Mouse (Mus musculus): ENCODE data around the gene Myo7a. TPM values are rescaled to one million over a fixed set of nuclear protein-coding genes. Genes with fewer than 3 reads are reported as not detected.

Gene Myo7a
- polyA plus RNA-seq, 1 experiment from 2014 or later, result 11.8 TPM

- Histone ChIP-seq H3K4me1 (peaks cover 39% of the 10 kb centered on the region), H3K4me3 (no peak overlapping the region), H3K4me2 (no peak overlapping the region), H3K9ac (no peak overlapping the region), H3K9me3 (replicated peaks) (no peaks in the 10 kb centered on the region), H3K27me3 (no peaks in the 10 kb centered on the region), H3K27ac (no peak overlapping the region), H3K36me3 (ENCODE audit: poor library complexity, severe bottlenecking) (no peaks in the 10 kb centered on the region)
- ATAC-seq, result no peak
- WGBS, result 85% methylated on average over 5 of the region's 5 CpGs
Observed at GRCm38 (mm10) chr7:98153892-98154291, 34.6 kb upstream of the Myo7a start.

- Histone ChIP-seq H3K36me3 (ENCODE audit: poor library complexity, severe bottlenecking) (no peaks in the 10 kb centered on the region), H3K9ac (no peak overlapping the region), H3K27me3 (no peaks in the 10 kb centered on the region), H3K4me3 (no peak overlapping the region), H3K27ac (no peak overlapping the region), H3K4me2 (no peak overlapping the region), H3K9me3 (replicated peaks) (no peaks in the 10 kb centered on the region), H3K4me1 (peaks cover 40% of the 10 kb centered on the region)
- WGBS, result 47% methylated on average over 3 of the region's 3 CpGs
- ATAC-seq, result no peak
Observed at GRCm38 (mm10) chr7:98153345-98153744, 34.0 kb upstream of the Myo7a start.

GRCm38 (mm10) chr7:98152400-98152799, 33.1 kb upstream of the Myo7a start:
- Histone ChIP-seq H3K4me3 (no peak overlapping the region), H3K9ac (no peak overlapping the region), H3K27ac (no peak overlapping the region), H3K36me3 (ENCODE audit: poor library complexity, severe bottlenecking) (no peaks in the 10 kb centered on the region), H3K4me1 (peaks cover 41% of the 10 kb centered on the region), H3K27me3 (no peaks in the 10 kb centered on the region), H3K9me3 (replicated peaks) (no peaks in the 10 kb centered on the region), H3K4me2 (no peak overlapping the region)
- WGBS, result 68% methylated on average over 8 of the region's 8 CpGs
- no peak for ATAC-seq

- Histone ChIP-seq H3K27me3 (no peaks in the 10 kb centered on the region), H3K27ac (no peak overlapping the region), H3K4me3 (no peak overlapping the region), H3K9me3 (replicated peaks) (no peaks in the 10 kb centered on the region), H3K36me3 (ENCODE audit: poor library complexity, severe bottlenecking) (no peaks in the 10 kb centered on the region), H3K9ac (no peak overlapping the region), H3K4me2 (no peak overlapping the region), H3K4me1 (peaks cover 32% of the 10 kb centered on the region)
- 51% methylated on average over 5 of the region's 5 CpGs for WGBS
- no peak for ATAC-seq
Observed at GRCm38 (mm10) chr7:98150525-98150924, 31.2 kb upstream of the Myo7a start.

GRCm38 (mm10) chr7:98149802-98150201, 30.5 kb upstream of the Myo7a start:
- peaks cover 32% of the 10 kb centered on the region for H3K4me1 ChIP-seq

GRCm38 (mm10) chr7:98148721-98149407, 29.5 kb upstream of the Myo7a start:
- peaks cover 32% of the 10 kb centered on the region for H3K4me1 ChIP-seq
- no peak overlapping the region for H3K4me2 ChIP-seq
- peak; percentile 54 for ATAC-seq
- H3K4me3 ChIP-seq, result no peak overlapping the region
- 65% methylated on average over 10 of the region's 10 CpGs for WGBS
- no peaks in the 10 kb centered on the region; the same call in 1 of the 2 replicates for H3K36me3 ChIP-seq (ENCODE audit: poor library complexity, severe bottlenecking)
- H3K27ac ChIP-seq, result peak overlapping the region; percentile 51
- no peaks in the 10 kb centered on the region for H3K9me3 ChIP-seq (replicated peaks)
- no peaks in the 10 kb centered on the region for H3K27me3 ChIP-seq
- no peak overlapping the region for H3K9ac ChIP-seq

More at GRCm38 (mm10) chr7:98149802-98150201, 30.5 kb upstream of the Myo7a start:
- 13% methylated on average over 3 of the region's 3 CpGs for WGBS
- H3K9ac ChIP-seq, result no peak overlapping the region
- no peaks in the 10 kb centered on the region for H3K9me3 ChIP-seq (replicated peaks)
- H3K4me3 ChIP-seq, result no peak overlapping the region
- H3K27ac ChIP-seq, result 0 out of 2 replicates have a peak overlapping the region, but pooled peaks have one; percentile 51
- no peak overlapping the region for H3K4me2 ChIP-seq
- H3K27me3 ChIP-seq, result no peaks in the 10 kb centered on the region
- H3K36me3 ChIP-seq (ENCODE audit: poor library complexity, severe bottlenecking), result no peaks in the 10 kb centered on the region; the same call in 1 of the 2 replicates
- no peak for ATAC-seq

- no peaks in the 10 kb centered on the region for H3K27me3 ChIP-seq
- H3K9me3 ChIP-seq (replicated peaks), result no peaks in the 10 kb centered on the region
- no peaks in the 10 kb centered on the region; the same call in 1 of the 2 replicates for H3K36me3 ChIP-seq (ENCODE audit: poor library complexity, severe bottlenecking)
- 74% methylated on average over 8 of the region's 8 CpGs for WGBS
- ATAC-seq, result no peak
- no peak overlapping the region for H3K4me3 ChIP-seq
- peaks cover 32% of the 10 kb centered on the region for H3K4me1 ChIP-seq
- peak overlapping the region; percentile 55 for H3K27ac ChIP-seq
- H3K4me2 ChIP-seq, result no peak overlapping the region
- H3K9ac ChIP-seq, result no peak overlapping the region
Observed at GRCm38 (mm10) chr7:98147766-98148165, 28.4 kb upstream of the Myo7a start.

- WGBS, result 85% methylated on average over 8 of the region's 8 CpGs
- Histone ChIP-seq H3K4me2 (no peak overlapping the region), H3K4me1 (peaks cover 37% of the 10 kb centered on the region), H3K36me3 (ENCODE audit: poor library complexity, severe bottlenecking) (no peaks in the 10 kb centered on the region; the same call in 1 of the 2 replicates), H3K27me3 (no peaks in the 10 kb centered on the region), H3K9ac (no peak overlapping the region), H3K27ac (0 out of 2 replicates have a peak overlapping the region, but pooled peaks have one; percentile 55), H3K9me3 (replicated peaks) (no peaks in the 10 kb centered on the region), H3K4me3 (no peak overlapping the region)
- ATAC-seq, result no peak
Observed at GRCm38 (mm10) chr7:98146447-98146845, 27.1 kb upstream of the Myo7a start.

GRCm38 (mm10) chr7:98145842-98146446, 26.6 kb upstream of the Myo7a start:
- H3K4me1 ChIP-seq, result peaks cover 37% of the 10 kb centered on the region
- no peak overlapping the region for H3K4me2 ChIP-seq
- no peak for ATAC-seq
- no peak overlapping the region for H3K4me3 ChIP-seq
- no peaks in the 10 kb centered on the region for H3K27me3 ChIP-seq
- H3K27ac ChIP-seq, result no peak overlapping the region; the same call in 1 of the 2 replicates
- H3K9ac ChIP-seq, result no peak overlapping the region
- WGBS, result 76% methylated on average over 11 of the region's 12 CpGs
- H3K36me3 ChIP-seq (ENCODE audit: poor library complexity, severe bottlenecking), result no peaks in the 10 kb centered on the region; the same call in 1 of the 2 replicates
- no peaks in the 10 kb centered on the region for H3K9me3 ChIP-seq (replicated peaks)

- no peaks in the 10 kb centered on the region for H3K9me3 ChIP-seq (replicated peaks)
Observed at GRCm38 (mm10) chr7:98145402-98145801, 26.1 kb upstream of the Myo7a start, which contains the start of gene Omp. TSS of gene Omp (minus strand) at chr7:98145502.

GRCm38 (mm10) chr7:98142648-98143047, 23.3 kb upstream of the Myo7a start:
- Histone ChIP-seq H3K27me3 (0 out of 2 replicates have a peak, but pooled peaks cover 2% of the 10 kb centered on the region), H3K27ac (no peak overlapping the region), H3K4me2 (no peak overlapping the region), H3K4me1 (peaks cover 22% of the 10 kb centered on the region; the same call in 1 of the 2 replicates), H3K9ac (no peak overlapping the region), H3K4me3 (no peak overlapping the region), H3K36me3 (ENCODE audit: poor library complexity, severe bottlenecking) (no peaks in the 10 kb centered on the region; the same call in 1 of the 2 replicates), H3K9me3 (replicated peaks) (no peaks in the 10 kb centered on the region)
- ATAC-seq, result no peak
- WGBS, result 56% methylated on average over 3 of the region's 3 CpGs

More at GRCm38 (mm10) chr7:98145402-98145801, 26.1 kb upstream of the Myo7a start, which contains the start of gene Omp:
- Histone ChIP-seq H3K4me2 (no peak within 1 kb of the TSS), H3K36me3 (ENCODE audit: poor library complexity, severe bottlenecking) (no peaks in the 10 kb centered on the region; the same call in 1 of the 2 replicates), H3K9ac (no peak within 1 kb of the TSS), H3K27me3 (no peaks in the 10 kb centered on the region), H3K4me1 (peaks cover 40% of the 10 kb centered on the region), H3K4me3 (no peak within 1 kb of the TSS), H3K27ac (no peak within 1 kb of the TSS; the same call in 1 of the 2 replicates)
- WGBS, result 96% methylated on average over 5 of the region's 5 CpGs
- no peak for ATAC-seq

GRCm38 (mm10) chr7:98142247-98142646, 22.9 kb upstream of the Myo7a start:
- no peak overlapping the region for H3K9ac ChIP-seq
- H3K4me3 ChIP-seq, result no peak overlapping the region
- WGBS, result 57% methylated on average over 8 of the region's 8 CpGs
- peaks cover 19% of the 10 kb centered on the region; the same call in 1 of the 2 replicates for H3K4me1 ChIP-seq
- H3K36me3 ChIP-seq (ENCODE audit: poor library complexity, severe bottlenecking), result no peaks in the 10 kb centered on the region; the same call in 1 of the 2 replicates
- ATAC-seq, result no peak
- no peak overlapping the region for H3K27ac ChIP-seq
- H3K27me3 ChIP-seq, result 0 out of 2 replicates have a peak, but pooled peaks cover 2% of the 10 kb centered on the region
- H3K4me2 ChIP-seq, result no peak overlapping the region
- H3K9me3 ChIP-seq (replicated peaks), result no peaks in the 10 kb centered on the region
